Mouse (Mus musculus) hindbrain, embryonic 13.5 days (tissue): Measurements from ENCODE around the gene Spef2. TPM values are rescaled to one million over a fixed set of nuclear protein-coding genes. Genes with fewer than 3 reads are reported as not detected.
A peak's percentile ranks its signal among the peaks of the same experiment; 100 is the strongest.
"Not testable (repeated sequence)": the region's sequence is repeated elsewhere in the genome, so short reads cannot be mapped to it uniquely, and the experiment has no call there.

Experiments
- ATAC-seq: fragments of 200-750 bp; cut with Nextera tagmentation; 2 replicates; pipeline ENCODE4 v1.8.0; 2017; ENCODE audit warnings: moderate TSS enrichment; ENCODE audit not compliant: low FRiP score
- H3K27ac ChIP-seq: fragments of 300-500 bp; sonication (generic); 2 replicates; pipeline ENCODE4 v1.5.1; 2015; ENCODE audit warnings: inconsistent platforms, mild to moderate bottlenecking, moderate library complexity
- H3K27me3 ChIP-seq: fragments of 300-500 bp; sonication (generic); 2 replicates; pipeline ENCODE4 v1.6.1; 2015; ENCODE audit warnings: mild to moderate bottlenecking, inconsistent platforms
- H3K36me3 ChIP-seq: fragments of 300-500 bp; sonication (generic); 2 replicates; pipeline ENCODE4 v1.6.1; 2015; ENCODE audit warnings: mild to moderate bottlenecking, inconsistent platforms
- H3K4me1 ChIP-seq: fragments of 300-500 bp; sonication (generic); replicated peaks from 2 replicates; pipeline ENCODE4 v1.6.1; 2015; ENCODE audit warnings: inconsistent platforms
- H3K4me2 ChIP-seq: fragments of 300-500 bp; sonication (generic); 2 replicates; pipeline ENCODE4 v1.6.1; 2015; ENCODE audit warnings: inconsistent platforms, mild to moderate bottlenecking, moderate library complexity
- H3K4me3 ChIP-seq: fragments of 300-500 bp; sonication (generic); 2 replicates; pipeline ENCODE4 v1.5.1; 2015; ENCODE audit warnings: mild to moderate bottlenecking, inconsistent platforms
- H3K9ac ChIP-seq: fragments of 300-500 bp; sonication (generic); 2 replicates; pipeline ENCODE4 v1.6.1; 2015; ENCODE audit warnings: mild to moderate bottlenecking, inconsistent platforms
- H3K9me3 ChIP-seq: fragments of 300-500 bp; sonication (generic); 2 replicates; pipeline ENCODE4 v1.6.1; 2016; ENCODE audit warnings: inconsistent platforms
- WGBS: fragments of 180-500 bp; shearing (Covaris S2); methylation state at CpG from one replicate; pipeline ENCODE4 v1.1.7; 2015; 5-methylcytosine and 5-hydroxymethylcytosine counted together
- polyA plus RNA-seq: library from polyadenylated mRNA; unstranded; fragments of >200 nt; fragmentation: Nextera tagmentation; extraction: Ambion mirVana; gene quantifications from 2 replicates; pipeline ENCODE4 v1.2.1, GENCODE M21; 2015

The Spef2 gene
- polyA plus RNA-seq = 1.8 and 2.8 TPM in 2 replicates

- H3K4me1 ChIP-seq = peaks cover 4% of the 10 kb centered on the region
- WGBS = 30% methylated on average over 16 of the region's 16 CpGs
Observed at GRCm38 (mm10) chr15:9748359-9749102, at the start of gene Spef2. Gene Spef2 (minus strand): TSS chr15:9748868.

GRCm38 (mm10) chr15:9794131-9794530, 45.5 kb upstream of the Spef2 start:
- Histone ChIP-seq H3K4me3 (no peak overlapping the region), H3K4me2 (no peak overlapping the region), H3K27me3 (no peaks in the 10 kb centered on the region), H3K36me3 (no peaks in the 10 kb centered on the region), H3K9ac (no peak overlapping the region), H3K9me3 (no peaks in the 10 kb centered on the region), H3K4me1 (no peaks in the 10 kb centered on the region), H3K27ac (no peak overlapping the region)
- 89% methylated on average over 3 of the region's 3 CpGs for WGBS
- ATAC-seq = no peak

More at GRCm38 (mm10) chr15:9748359-9749102, at the start of gene Spef2:
- peak within 1 kb of the TSS; percentile 47 for H3K4me2 ChIP-seq
- peak within 1 kb of the TSS; percentile 29 for H3K4me3 ChIP-seq
- no peak within 1 kb of the TSS for H3K27ac ChIP-seq
- no peaks in the 10 kb centered on the region for H3K9me3 ChIP-seq
- H3K9ac ChIP-seq = no peak within 1 kb of the TSS
- ATAC-seq = peak; percentile 96
- no peaks in the 10 kb centered on the region for H3K36me3 ChIP-seq
- no peaks in the 10 kb centered on the region for H3K27me3 ChIP-seq

GRCm38 (mm10) chr15:9788245-9789030, 39.8 kb upstream of the Spef2 start:
- H3K9ac ChIP-seq = no peak overlapping the region
- no peaks in the 10 kb centered on the region for H3K4me1 ChIP-seq
- no peak for ATAC-seq
- WGBS = 64% methylated on average over 3 of the region's 3 CpGs
- H3K9me3 ChIP-seq = no peaks in the 10 kb centered on the region
- H3K4me2 ChIP-seq = no peak overlapping the region
- no peak overlapping the region for H3K4me3 ChIP-seq
- no peaks in the 10 kb centered on the region for H3K27me3 ChIP-seq
- H3K27ac ChIP-seq = no peak overlapping the region
- no peaks in the 10 kb centered on the region for H3K36me3 ChIP-seq

GRCm38 (mm10) chr15:9774222-9775142, 25.8 kb upstream of the Spef2 start:
- not testable (repeated sequence) for H3K9me3 ChIP-seq, H3K27me3 ChIP-seq, H3K4me1 ChIP-seq, H3K4me3 ChIP-seq, H3K36me3 ChIP-seq, H3K9ac ChIP-seq, H3K27ac ChIP-seq, H3K4me2 ChIP-seq, ATAC-seq
- WGBS = 94% methylated on average over 6 of the region's 6 CpGs

- no peak overlapping the region for H3K4me2 ChIP-seq
Observed at GRCm38 (mm10) chr15:9768184-9768918, 19.7 kb upstream of the Spef2 start.

GRCm38 (mm10) chr15:9767034-9767433, 18.4 kb upstream of the Spef2 start:
- Histone ChIP-seq H3K4me3 (no peak overlapping the region), H3K27me3 (no peaks in the 10 kb centered on the region), H3K27ac (no peak overlapping the region), H3K9me3 (no peaks in the 10 kb centered on the region), H3K4me2 (no peak overlapping the region), H3K9ac (no peak overlapping the region), H3K4me1 (no peaks in the 10 kb centered on the region), H3K36me3 (no peaks in the 10 kb centered on the region)
- ATAC-seq = no peak

More at GRCm38 (mm10) chr15:9768184-9768918, 19.7 kb upstream of the Spef2 start:
- H3K27me3 ChIP-seq = no peaks in the 10 kb centered on the region
- ATAC-seq = no peak
- H3K4me1 ChIP-seq = no peaks in the 10 kb centered on the region
- no peak overlapping the region for H3K4me3 ChIP-seq
- H3K9ac ChIP-seq = no peak overlapping the region
- H3K36me3 ChIP-seq = no peaks in the 10 kb centered on the region
- H3K9me3 ChIP-seq = no peaks in the 10 kb centered on the region
- 76% methylated on average over 4 of the region's 4 CpGs for WGBS
- no peak overlapping the region for H3K27ac ChIP-seq

- 88% methylated on average over 3 of the region's 3 CpGs for WGBS
- Histone ChIP-seq H3K4me2 (no peak overlapping the region), H3K4me1 (peaks cover 4% of the 10 kb centered on the region), H3K27ac (no peak overlapping the region), H3K9me3 (no peaks in the 10 kb centered on the region), H3K36me3 (no peaks in the 10 kb centered on the region), H3K27me3 (no peaks in the 10 kb centered on the region), H3K4me3 (no peak overlapping the region), H3K9ac (no peak overlapping the region)
- ATAC-seq = no peak
Observed at GRCm38 (mm10) chr15:9750966-9751365, 2.3 kb upstream of the Spef2 start.

- no peaks in the 10 kb centered on the region for H3K27me3 ChIP-seq
- H3K9ac ChIP-seq = no peak overlapping the region
- WGBS = 74% methylated on average over 5 of the region's 5 CpGs
- H3K9me3 ChIP-seq = no peaks in the 10 kb centered on the region
- peaks cover 4% of the 10 kb centered on the region for H3K4me1 ChIP-seq
- no peak overlapping the region for H3K4me3 ChIP-seq
- no peak overlapping the region for H3K27ac ChIP-seq
- no peak for ATAC-seq
- H3K4me2 ChIP-seq = no peak overlapping the region
- no peaks in the 10 kb centered on the region for H3K36me3 ChIP-seq
Observed at GRCm38 (mm10) chr15:9747410-9748104, 1.1 kb downstream of the Spef2 start.

- no peaks in the 10 kb centered on the region for H3K27me3 ChIP-seq
- no peak overlapping the region for H3K27ac ChIP-seq
- H3K4me3 ChIP-seq = no peak overlapping the region
- no peaks in the 10 kb centered on the region for H3K4me1 ChIP-seq
- no peaks in the 10 kb centered on the region for H3K9me3 ChIP-seq
- H3K9ac ChIP-seq = no peak overlapping the region
- no peak overlapping the region for H3K4me2 ChIP-seq
- no peaks in the 10 kb centered on the region for H3K36me3 ChIP-seq
- ATAC-seq = no peak
- WGBS = 90% methylated on average over 3 of the region's 3 CpGs
Observed at GRCm38 (mm10) chr15:9742172-9742571, 6.5 kb downstream of the Spef2 start.

- no peaks in the 10 kb centered on the region for H3K9me3 ChIP-seq
- no peaks in the 10 kb centered on the region for H3K4me1 ChIP-seq
- H3K4me3 ChIP-seq = no peak overlapping the region
- H3K36me3 ChIP-seq = no peaks in the 10 kb centered on the region
- no peak overlapping the region for H3K27ac ChIP-seq
- ATAC-seq = no peak
- H3K27me3 ChIP-seq = no peaks in the 10 kb centered on the region
- no peak overlapping the region for H3K4me2 ChIP-seq
- 91% methylated on average over 7 of the region's 7 CpGs for WGBS
- no peak overlapping the region for H3K9ac ChIP-seq
Observed at GRCm38 (mm10) chr15:9714574-9715458, 33.9 kb downstream of the Spef2 start.
